Mouse (Mus musculus): Measurements from ENCODE around the gene Rgs7. TPM values are rescaled to one million over a fixed set of nuclear protein-coding genes. Genes with fewer than 3 reads are reported as not detected.
A peak's percentile ranks its signal among the peaks of the same experiment; 100 is the strongest.

Gene Rgs7
- polyA plus RNA-seq, 1 experiment from 2014 or later = 15.0 TPM

DNA sequence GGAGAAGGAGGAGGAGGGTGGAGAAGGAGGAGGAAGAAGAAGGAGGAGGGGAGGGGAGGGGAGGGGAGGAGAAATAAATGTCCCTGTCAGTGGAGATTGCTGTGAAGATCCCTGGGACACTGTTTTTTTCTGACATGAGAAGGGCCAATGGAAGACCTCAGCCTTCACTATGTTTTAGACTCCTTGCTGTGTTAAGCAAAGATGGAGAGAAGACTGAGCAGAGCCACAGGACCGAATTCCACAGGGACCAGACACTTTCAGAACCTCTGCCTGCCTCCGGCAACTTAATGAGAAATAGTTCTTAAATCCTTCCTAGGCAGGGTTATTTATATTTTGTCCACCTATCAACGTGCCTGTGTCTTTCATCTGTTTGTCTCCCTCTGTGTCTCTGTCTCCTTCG, 464.0 kb downstream of the Rgs7 start:
- Histone ChIP-seq H3K4me2 (ENCODE audit: low read depth) (0 out of 2 replicates have a peak overlapping the region, but pooled peaks have one; percentile 19), H3K27me3 (ENCODE audit: control insufficient read depth, insufficient read depth, low read length) (no peaks in the 10 kb centered on the region), H3K4me1 (ENCODE audit: control insufficient read depth, insufficient read depth, low read length) (peaks cover 5% of the 10 kb centered on the region; the same call in 1 of the 2 replicates), H3K36me3 (ENCODE audit: control insufficient read depth, insufficient read depth, low read length) (no peaks in the 10 kb centered on the region), H3K9ac (ENCODE audit: low read length) (no peak overlapping the region; the same call in 1 of the 2 replicates), H3K27ac (ENCODE audit: low read depth, low read length) (peak overlapping the region; percentile 67), H3K9me3 (ENCODE audit: control insufficient read depth, low read length) (no peaks in the 10 kb centered on the region), H3K4me3 (ENCODE audit: low read depth, low read length) (no peak overlapping the region)
- ATAC-seq (ENCODE audit: insufficient read depth, low FRiP score, low TSS enrichment) (peak; percentile 6; the same call in 1 of the 2 replicates), DNase-seq (ENCODE audit: low spot score) (no peak)
- WGBS = 7% methylated on average over 4 of the region's 4 CpGs

DNA sequence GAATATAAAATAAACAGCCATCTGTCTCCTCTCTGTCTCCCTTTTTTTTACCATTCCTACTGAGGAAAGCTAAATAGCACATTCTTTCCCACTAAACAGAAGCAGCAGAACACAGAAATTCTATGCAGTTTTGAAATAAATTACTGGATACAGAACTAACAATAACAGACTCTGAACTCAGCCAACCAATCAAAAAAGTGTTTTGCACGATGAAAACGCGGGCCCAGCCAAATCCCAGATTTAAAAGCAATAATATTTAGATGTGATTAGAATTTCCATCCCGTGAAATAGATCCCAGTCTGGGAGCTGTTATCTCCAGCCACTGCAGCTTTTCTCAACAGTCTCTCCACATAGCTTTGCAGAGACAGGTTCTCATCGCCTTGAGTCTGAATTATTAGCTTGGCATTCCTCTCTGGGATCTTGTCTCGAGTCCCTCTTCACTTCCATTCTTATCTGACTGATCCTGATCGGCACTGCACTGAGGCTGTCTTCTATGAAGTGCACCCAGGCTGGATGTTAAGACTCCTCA, 466.5 kb downstream of the Rgs7 start:
- Histone ChIP-seq H3K4me2 (ENCODE audit: low read depth) (no peak overlapping the region), H3K4me3 (ENCODE audit: low read depth, low read length) (no peak overlapping the region), H3K9me3 (ENCODE audit: control insufficient read depth, low read length) (no peaks in the 10 kb centered on the region), H3K9ac (ENCODE audit: low read length) (no peak overlapping the region), H3K4me1 (ENCODE audit: control insufficient read depth, insufficient read depth, low read length) (peaks cover 5% of the 10 kb centered on the region; the same call in 1 of the 2 replicates), H3K27ac (ENCODE audit: low read depth, low read length) (no peak overlapping the region), H3K36me3 (ENCODE audit: control insufficient read depth, insufficient read depth, low read length) (no peaks in the 10 kb centered on the region), H3K27me3 (ENCODE audit: control insufficient read depth, insufficient read depth, low read length) (no peaks in the 10 kb centered on the region)
- ATAC-seq (ENCODE audit: insufficient read depth, low FRiP score, low TSS enrichment) (no peak), DNase-seq (ENCODE audit: low spot score) (no peak)
- WGBS = 79% methylated on average over 7 of the region's 7 CpGs

DNA sequence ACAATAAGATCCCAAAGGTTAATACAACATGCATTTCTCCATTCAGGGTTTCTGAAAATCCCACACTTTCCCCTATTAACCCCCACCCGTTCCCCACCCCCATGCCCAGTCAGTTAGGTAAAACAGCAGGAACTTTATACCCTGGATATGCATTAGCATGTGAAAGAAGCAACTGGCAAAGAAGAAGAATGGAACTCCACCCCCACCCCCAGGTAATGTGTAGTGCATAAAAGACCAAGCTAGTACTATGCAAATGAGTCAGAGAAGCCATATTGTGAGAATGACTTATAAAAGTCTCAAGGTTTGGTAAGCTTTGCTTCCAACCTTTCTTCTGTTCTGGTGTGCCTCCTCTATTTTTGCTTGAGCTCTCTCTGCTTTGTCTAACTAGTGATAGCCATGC, 468.2 kb downstream of the Rgs7 start:
- Histone ChIP-seq H3K36me3 (ENCODE audit: control insufficient read depth, insufficient read depth, low read length) (no peaks in the 10 kb centered on the region), H3K4me3 (ENCODE audit: low read depth, low read length) (no peak overlapping the region), H3K4me2 (ENCODE audit: low read depth) (no peak overlapping the region), H3K27ac (ENCODE audit: low read depth, low read length) (no peak overlapping the region), H3K9ac (ENCODE audit: low read length) (no peak overlapping the region), H3K27me3 (ENCODE audit: control insufficient read depth, insufficient read depth, low read length) (no peaks in the 10 kb centered on the region), H3K9me3 (ENCODE audit: control insufficient read depth, low read length) (no peaks in the 10 kb centered on the region), H3K4me1 (ENCODE audit: control insufficient read depth, insufficient read depth, low read length) (peaks cover 5% of the 10 kb centered on the region; the same call in 1 of the 2 replicates)
- ATAC-seq (ENCODE audit: insufficient read depth, low FRiP score, low TSS enrichment) = no peak
- WGBS = 39% methylated on average over 1 of the region's 1 CpGs
- DNase-seq (ENCODE audit: low spot score) = no peak

Other genes with a start within 250 kb of the Rgs7 start
- 0.09 TPM in 1 of 2 replicates, not detected in the other for gene Kmo, start 127.9 kb upstream of the Rgs7 start, polyA plus RNA-seq (2014; fragmentation: Nextera tagmentation; extraction: Ambion mirVana)
- 113 and 115 TPM in 2 replicates for gene Fh1, start 133.1 kb upstream of the Rgs7 start, polyA plus RNA-seq (2014; fragmentation: Nextera tagmentation; extraction: Ambion mirVana)
- 12.0 and 12.5 TPM in 2 replicates for gene Opn3, start 200.3 kb upstream of the Rgs7 start, polyA plus RNA-seq (2014; fragmentation: Nextera tagmentation; extraction: Ambion mirVana)
- gene Chml, start 200.4 kb upstream of the Rgs7 start, polyA plus RNA-seq (2014; fragmentation: Nextera tagmentation; extraction: Ambion mirVana) = 5.8 and 6.0 TPM in 2 replicates
- gene Wdr64, start 206.1 kb upstream of the Rgs7 start, polyA plus RNA-seq (2014; fragmentation: Nextera tagmentation; extraction: Ambion mirVana) = not detected in 2 replicates

Data from neural tube, embryonic 11.5 days (tissue).